ENCODE assay signal across 23 mouse cellular contexts in the genomic region with DNA sequence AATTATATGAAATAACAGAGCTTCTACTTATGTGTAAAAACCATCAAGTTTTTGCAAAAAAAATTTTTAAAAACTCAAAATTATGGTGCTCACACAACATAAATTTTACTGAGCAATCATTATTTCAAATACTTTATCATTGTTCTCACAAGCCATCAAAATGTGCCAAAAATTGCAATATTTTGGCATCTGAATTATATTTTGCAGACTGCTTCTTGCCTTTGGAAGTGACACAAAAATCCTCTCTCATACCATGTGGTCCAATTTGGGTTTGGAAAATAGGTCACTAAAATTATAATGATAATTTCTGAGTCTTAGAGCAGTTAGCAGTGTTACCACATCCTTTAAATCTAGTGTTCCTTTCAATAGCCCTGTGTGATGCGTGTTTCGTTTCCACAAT. TPM values are rescaled to one million over a fixed set of nuclear protein-coding genes. Genes with fewer than 3 reads are reported as not detected.
DNase-seq lines count a peak whose midpoint lies in the region; TF ChIP-seq lines count a peak whose summit lies in the region.
"Had no signal": no experiment of that assay in that cellular context is flagged by ENCODE, and none has a peak within 500 bp of the region (broad histone marks: within the 10 kb centered on the region; RNA-seq: fewer than 3 reads in every experiment).

No protein-coding gene starts in this region.

- TF ChIP-seq CTCF in gastrocnemius, adult 2 months (IDR thresholded peaks at IDR 0.05): no peak
- no peak for TF ChIP-seq CTCF in layer of hippocampus, adult 2 months (conservative IDR thresholded peaks at IDR 0.05)

- H3K27ac ChIP-seq in gastrocnemius, adult 2 months: peak overlapping the region; percentile 43
- H3K27ac ChIP-seq in layer of hippocampus, adult 2 months: peak overlapping the region; percentile 28; the same call in 1 of the 2 replicates
- H3K27ac ChIP-seq: forebrain, embryonic 10.5 days; forebrain, embryonic 13.5 days; heart, adult 2 months; heart, embryonic 15.5 days; hindbrain, embryonic 14.5 days; hindbrain, postnatal 0 days had no signal

- intact Hi-C loops in gastrocnemius, adult 2 months (cut with DNase I): no loop called here

- H3K4me3 ChIP-seq in gastrocnemius, adult 2 months: no peak overlapping the region
- no peak overlapping the region for H3K4me3 ChIP-seq in layer of hippocampus, adult 2 months
- H3K4me3 ChIP-seq: forebrain, embryonic 10.5 days; forebrain, embryonic 13.5 days; heart, adult 2 months; heart, embryonic 12.5 days; heart, embryonic 15.5 days had no signal

- no peak for DNase-seq in gastrocnemius, adult 2 months
- DNase-seq in gastrocnemius, postnatal 25 days: no peak
- no peak for DNase-seq in layer of hippocampus, adult 2 months (ENCODE audit: low spot score in 2 of 2)
- DNase-seq in layer of hippocampus, adult 9-10 months (ENCODE audit: low spot score): no peak
- DNase-seq in brain, adult 2 months (ENCODE audit: low read depth, low spot score): peak; percentile 70
- no peak for DNase-seq in embryo, embryonic 10.5 days (ENCODE audit: low spot score)
- DNase-seq: adrenal gland, postnatal 10 days; adrenal gland, postnatal 36 days; cerebellum, adult 11-12 months; cerebellum, adult 9-11 months; cerebellum, postnatal 36 days; gastrocnemius, postnatal 14 days; heart, adult 2 months; heart, postnatal 14 days; heart, postnatal 4 days; kidney, adult 18-20 months had no signal

RNA-seq across cellular contexts. Expression of a gene that starts 9.9 kb away (rescaled TPM):
- total RNA-seq in gastrocnemius, adult 2 months (2021): 10 to 100 TPM; 29.2 to 34.5 TPM
- 10 to 100 TPM; 22.7 to 24.3 TPM for total RNA-seq in gastrocnemius, postnatal 25 days (2021)
- total RNA-seq in layer of hippocampus, adult 2 months (2021): 10 to 100 TPM; 83.3 to 83.8 TPM
- total RNA-seq: MEL had no signal

RNA-seq across cellular contexts. Expression of a gene that starts 10.1 kb away (rescaled TPM):
- 1 to 10 TPM; 1.7 to 2.6 TPM for total RNA-seq in gastrocnemius, adult 2 months (2021)
- 1 to 10 TPM; 1.9 to 2.6 TPM for total RNA-seq in gastrocnemius, postnatal 25 days (2021)
- total RNA-seq in layer of hippocampus, adult 2 months (2021): 1 to 10 TPM; 1.8 to 2.1 TPM
- total RNA-seq: MEL had no signal

RNA-seq across cellular contexts. Expression of a gene that starts 56.9 kb away (rescaled TPM):
- total RNA-seq in gastrocnemius, adult 2 months (2021): 10 to 100 TPM; 16.8 to 25.0 TPM
- total RNA-seq in gastrocnemius, postnatal 25 days (2021): 10 to 100 TPM; 17.8 to 20.1 TPM
- 10 to 100 TPM; 17.6 to 17.8 TPM for total RNA-seq in layer of hippocampus, adult 2 months (2021)
